Mouse (Mus musculus): ENCODE measurements around the gene Erv3. TPM values are rescaled to one million over a fixed set of nuclear protein-coding genes. Genes with fewer than 3 reads are reported as not detected.
A peak's percentile ranks its signal among the peaks of the same experiment; 100 is the strongest.

Erv3 gene
- total RNA-seq, 2 experiments from 2014 or later: not detected

DNA sequence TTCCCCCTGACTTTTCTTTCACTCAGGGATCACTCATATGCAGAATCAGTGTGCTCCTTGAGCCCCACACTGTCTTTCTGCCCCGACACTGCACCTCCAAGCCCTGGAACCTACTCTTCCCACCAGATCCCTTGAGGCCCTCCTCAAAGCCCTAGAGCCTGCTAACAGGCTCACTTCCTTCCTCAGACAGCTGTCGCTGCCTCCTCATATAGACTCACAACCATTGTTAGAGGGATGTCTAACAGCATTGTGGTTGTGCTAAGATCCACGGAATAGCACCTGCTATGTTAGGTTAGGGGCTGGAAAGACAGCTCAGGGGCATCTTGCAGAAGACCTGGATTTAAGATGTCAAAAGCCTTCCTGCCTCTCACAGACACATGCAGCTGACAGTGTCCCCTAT lies 37.1 kb downstream of the Erv3 start:
- DNase-seq: no peak

DNA sequence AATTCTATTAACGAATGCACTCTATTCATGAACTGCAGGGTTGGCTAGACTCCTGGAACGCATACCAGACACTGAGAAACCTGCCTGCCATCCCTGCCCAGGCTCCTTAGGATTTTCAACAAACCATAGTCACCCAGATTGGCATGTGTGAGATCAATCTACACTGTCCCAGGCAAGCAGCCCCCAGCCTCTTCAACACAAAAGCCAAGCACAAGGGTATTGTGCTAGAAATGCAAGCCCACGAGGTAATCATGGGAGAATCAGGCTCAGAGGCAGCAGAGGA lies 37.9 kb downstream of the Erv3 start:
- no peak for DNase-seq

DNA sequence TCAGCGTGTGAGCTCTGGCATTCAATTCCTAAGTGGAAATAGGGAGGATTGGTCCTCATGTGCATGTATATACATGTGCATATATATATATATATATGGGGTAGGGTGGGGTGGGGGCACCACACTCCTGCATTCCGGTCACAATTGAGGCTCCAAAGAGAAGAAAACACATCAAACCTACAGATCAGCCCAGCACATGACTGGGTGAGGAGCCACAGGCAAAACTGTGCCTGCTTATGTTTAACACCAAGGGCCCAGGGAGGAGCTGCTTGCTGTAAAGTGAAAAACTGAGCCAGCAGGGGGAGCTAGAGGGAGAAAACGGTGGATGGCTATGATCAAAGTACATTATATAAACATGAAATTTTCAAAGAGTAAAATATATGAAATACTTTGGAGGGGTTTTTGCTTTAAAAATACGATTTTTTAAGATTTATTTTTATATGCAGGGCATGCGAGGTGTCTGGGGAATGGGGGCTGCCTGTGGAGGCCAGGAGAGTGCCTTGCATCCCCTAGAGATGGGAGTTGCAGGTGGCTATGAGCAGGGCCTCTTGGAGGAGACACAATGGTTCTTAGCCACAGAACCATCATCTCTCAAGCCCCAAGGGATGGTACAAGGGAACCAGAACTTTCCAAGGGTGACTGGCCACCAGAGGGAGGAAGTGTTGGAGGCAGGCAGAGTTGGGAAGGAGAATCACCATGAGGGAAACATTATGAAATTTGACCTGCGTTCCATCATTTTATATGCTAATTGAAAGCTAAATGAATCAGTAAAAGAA lies 38.4 kb downstream of the Erv3 start:
- DNase-seq: peak; percentile 89

DNA sequence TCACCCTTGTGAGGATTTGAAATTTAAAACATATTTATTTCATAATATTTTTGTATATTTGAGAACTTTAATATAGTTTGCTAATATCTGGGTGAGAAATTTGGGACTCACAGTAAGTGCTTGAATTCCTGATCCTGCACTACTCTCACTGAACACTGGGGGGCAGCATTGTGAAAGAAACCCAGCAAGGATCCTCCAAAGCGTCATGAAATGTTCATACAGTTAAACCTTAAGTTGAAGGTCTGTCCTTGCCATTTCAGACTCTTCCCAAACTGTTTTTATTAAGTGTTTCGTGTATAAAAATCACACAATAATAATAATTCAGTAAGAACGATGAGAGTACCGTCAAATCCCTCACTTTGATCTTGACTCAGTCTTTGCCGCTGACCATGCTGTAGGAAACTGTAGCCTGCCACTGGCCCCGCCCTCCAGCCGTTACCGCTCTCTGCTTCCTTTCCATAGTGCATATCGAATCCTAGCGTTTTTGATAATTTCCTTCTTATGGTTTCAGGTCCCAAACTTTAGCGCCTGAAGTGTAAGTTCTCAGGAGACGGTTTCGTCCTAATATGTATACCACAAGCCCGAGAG lies 39.4 kb downstream of the Erv3 start:
- peak; percentile 88 for DNase-seq

DNA sequence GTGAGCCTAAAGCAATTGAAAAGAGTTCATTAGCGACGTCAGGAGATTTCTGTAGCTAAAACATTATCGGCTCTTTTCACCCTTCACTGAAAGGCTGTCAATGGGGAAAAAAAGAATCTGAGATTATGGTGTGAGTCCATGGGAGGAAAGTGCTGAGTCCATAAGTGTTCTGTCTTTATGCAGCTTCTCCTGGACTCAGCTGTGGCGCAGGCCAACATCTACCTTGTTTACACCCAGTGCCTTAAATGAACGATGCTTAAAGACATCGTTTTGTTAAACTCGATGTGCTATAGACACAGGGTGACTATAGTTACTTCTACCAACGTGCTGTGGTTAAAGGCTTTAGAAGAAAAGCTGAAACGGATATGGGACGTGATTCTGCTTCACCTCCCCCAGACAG lies 45.2 kb downstream of the Erv3 start:
- no peak for DNase-seq

DNA sequence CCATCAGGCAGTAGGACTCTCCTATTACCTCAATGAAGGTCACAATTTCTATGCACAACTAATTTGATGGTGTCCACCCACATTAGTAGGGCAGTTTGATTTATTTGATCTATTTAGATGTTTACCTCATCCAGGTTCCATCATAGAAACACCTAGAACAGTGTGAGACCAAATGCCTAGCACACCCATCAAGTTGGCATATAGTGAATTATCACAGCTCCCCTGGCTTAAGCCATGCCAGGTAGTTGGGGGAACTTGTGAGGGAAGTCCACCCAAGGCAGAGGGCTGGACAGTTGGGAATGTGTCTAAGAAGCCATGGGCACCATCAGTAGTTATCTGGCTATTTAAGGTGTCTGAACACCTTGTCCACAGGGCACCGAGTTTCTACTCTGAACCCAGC lies 46.1 kb downstream of the Erv3 start:
- no peak for DNase-seq

DNA sequence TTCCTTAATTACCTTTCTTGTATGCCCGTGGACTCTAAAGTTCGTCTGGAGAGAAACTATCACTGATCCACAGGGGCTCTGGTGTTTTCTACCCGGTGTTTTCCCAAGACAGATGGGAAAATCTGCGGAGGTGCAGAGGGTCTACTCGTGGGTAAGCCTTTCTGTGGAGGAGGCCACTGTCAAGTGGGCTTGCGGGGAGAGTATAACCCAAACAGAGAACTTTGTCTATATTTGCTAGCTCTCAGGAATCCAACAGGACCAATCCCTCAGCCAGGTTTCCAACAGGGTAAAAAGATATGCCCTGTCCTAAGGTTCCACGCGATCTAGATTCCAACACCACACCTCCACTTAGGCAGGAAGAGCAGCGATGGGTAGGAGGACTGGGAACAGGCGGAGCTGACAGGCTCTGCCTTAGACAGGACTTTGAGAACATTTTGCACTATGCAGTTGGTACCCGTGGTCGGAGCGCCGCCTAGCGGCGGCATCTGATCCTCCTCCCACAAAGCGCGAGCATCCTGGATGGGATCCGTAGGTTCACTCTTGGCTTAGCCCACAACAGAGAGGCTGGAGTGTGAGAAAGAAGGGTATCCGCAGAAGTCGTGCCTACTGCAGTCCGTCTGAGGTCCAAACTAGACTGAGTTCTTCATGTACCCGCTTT lies 46.9 kb downstream of the Erv3 start:
- peak; percentile 91 for DNase-seq

DNA sequence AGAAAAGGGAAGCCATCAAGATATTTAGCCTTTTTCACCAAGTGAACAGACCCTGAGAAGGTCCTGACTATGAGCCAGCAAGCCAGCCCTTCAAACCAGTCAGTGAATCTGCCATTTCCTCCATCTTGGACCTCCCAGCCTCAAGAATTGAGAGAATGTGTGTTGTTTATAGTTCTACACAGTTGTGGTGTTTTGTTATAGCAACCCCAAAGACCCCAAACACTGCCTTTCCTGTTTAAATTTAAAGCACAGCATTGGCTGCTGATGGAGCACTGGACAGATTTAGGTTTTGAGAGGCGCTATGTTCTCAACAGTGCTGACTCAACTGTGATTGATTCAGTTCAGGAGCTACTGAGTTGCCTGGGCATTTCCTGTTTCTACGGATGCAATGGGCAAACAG lies 47.9 kb downstream of the Erv3 start:
- no peak for DNase-seq

DNA sequence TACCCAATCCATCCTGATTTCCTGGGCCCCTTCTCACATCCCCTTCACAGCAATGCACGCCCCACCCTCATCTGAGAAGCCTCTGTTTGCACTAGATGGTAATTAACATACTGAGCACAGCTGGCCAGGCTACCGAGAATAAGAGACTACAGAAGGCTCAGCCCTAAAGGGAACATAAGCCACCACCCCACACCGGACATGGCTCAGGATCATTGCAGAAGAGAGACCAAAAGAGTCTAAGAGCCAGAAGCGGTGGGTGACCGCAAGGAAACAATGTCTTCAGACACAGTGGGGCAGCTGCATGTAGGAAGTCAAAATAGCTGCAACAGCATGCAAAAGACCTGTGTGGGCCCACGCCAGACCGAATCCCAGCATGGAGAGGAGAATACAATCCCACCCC lies 50.7 kb downstream of the Erv3 start:
- DNase-seq: no peak

DNA sequence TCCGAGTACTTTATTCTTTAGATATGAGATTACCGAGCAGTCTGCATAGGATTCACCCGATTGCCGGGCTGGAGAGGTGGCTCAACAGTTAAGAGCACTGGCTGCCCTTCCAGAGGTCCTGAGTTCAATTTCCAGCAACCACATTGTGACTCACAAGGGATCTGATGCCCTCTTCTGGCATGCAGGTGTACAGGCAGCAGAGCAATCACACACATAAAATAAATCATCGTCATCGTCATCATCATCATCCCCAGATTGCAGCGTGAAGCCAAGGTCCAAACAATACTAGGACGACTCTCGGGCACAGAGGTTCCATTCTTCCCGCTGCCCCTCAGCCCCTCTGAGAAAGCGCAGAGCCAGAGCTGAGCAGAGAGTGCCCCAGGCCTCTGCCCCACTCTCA lies 51.9 kb downstream of the Erv3 start:
- DNase-seq: no peak

DNA sequence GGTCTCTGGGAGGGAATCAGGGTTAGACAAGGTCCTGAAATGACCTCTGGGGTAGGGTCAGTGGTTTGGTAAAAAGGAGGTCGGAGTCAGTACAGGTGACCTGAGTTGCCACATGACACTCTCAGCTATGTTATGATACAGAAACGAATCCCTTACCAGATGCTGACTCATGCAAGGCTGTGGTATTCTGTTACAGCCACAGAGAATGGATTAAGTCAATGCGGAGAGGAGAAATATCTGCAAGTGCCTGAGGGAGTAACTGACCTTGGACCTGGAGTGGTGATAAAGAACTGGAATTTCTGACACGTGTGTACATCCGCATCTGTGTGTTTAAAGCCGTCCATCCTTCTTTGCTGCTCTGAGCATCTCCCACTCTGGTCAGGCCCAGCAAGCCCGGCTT lies 52.7 kb downstream of the Erv3 start:
- no peak for DNase-seq

DNA sequence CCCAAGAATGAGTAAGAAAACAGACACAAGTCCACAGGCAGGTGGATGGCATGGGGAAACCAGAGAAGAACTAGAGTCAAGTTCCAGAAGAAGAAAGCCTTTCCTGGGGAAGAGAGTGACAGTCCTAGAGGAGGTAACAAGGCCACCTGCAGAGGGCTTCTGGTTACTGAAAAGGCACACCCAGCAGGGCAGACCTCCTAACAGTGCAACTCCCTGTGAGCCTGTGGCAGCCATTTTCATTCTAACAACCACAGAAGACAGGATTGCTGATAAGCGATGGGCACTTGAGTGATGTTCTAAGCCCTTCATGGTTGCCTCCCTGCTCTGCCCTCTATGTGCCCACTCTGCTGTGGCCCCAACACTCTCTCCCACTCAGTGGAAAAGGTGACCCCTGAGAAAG lies 54.2 kb downstream of the Erv3 start:
- DNase-seq: no peak

DNA sequence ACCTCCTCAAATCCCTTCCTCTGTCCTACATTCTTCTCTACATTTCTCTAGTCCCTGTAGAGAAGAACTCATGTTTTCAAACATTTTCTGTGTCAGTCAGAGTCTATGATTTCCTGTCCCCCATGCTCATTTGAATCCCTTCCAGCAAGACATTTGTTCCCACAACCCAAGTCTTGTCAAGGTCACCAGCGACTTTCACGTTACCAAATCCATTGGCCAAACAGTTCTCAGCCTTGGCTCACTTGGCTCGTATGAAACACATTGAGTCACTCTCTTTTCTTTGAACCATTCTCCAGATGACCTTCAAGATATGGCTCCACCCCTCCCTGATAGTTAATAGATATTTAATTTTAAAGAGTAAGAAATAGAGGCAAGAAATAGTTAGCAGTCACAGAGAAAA lies 55.7 kb downstream of the Erv3 start:
- peak; percentile 61 for DNase-seq

Other genes starting within 250 kb of the Erv3 start
- gene Prnp, start 50.2 kb upstream of the Erv3 start, total RNA-seq (2021): 10 to 100 TPM; 75.0 to 75.3 TPM
- not detected for gene Prn, start 50.2 kb upstream of the Erv3 start, total RNA-seq (2021)
- 10 to 100 TPM in 1 of 2 experiments, 1 to 10 TPM in 1; 6.3 to 15.8 TPM for gene Prnd, start 91.1 kb upstream of the Erv3 start, total RNA-seq (2021)
- 10 to 100 TPM; 14.6 to 15.1 TPM for gene Rassf2, start 170.5 kb upstream of the Erv3 start, total RNA-seq (2021)